Mouse (Mus musculus) embryo, embryonic 10.5 days (tissue): ENCODE results near the gene Tmem151b.
A peak's percentile ranks its signal among the peaks of the same experiment; 100 is the strongest.

Experiments used
- DNase-seq: peaks from one replicate; pipeline ENCODE4 v3.0.0-alpha.2; 2015; ENCODE audit warnings: low spot score

Tmem151b gene

GRCm38 (mm10) chr17:45564531-45565084 is 15.1 kb upstream of the Tmem151b start:
- DNase-seq = no peak

- peak; percentile 93 for DNase-seq
Observed at GRCm38 (mm10) chr17:45563655-45564530, 14.4 kb upstream of the Tmem151b start, which contains the start of gene Slc35b2. Gene Slc35b2 (plus strand): TSS chr17:45563874.

- no peak for DNase-seq
Observed at GRCm38 (mm10) chr17:45563216-45563615, 13.7 kb upstream of the Tmem151b start.

GRCm38 (mm10) chr17:45559732-45560525 is 10.5 kb upstream of the Tmem151b start:
- DNase-seq = no peak

- DNase-seq = no peak
Observed at GRCm38 (mm10) chr17:45557998-45558862, 8.8 kb upstream of the Tmem151b start.

GRCm38 (mm10) chr17:45557246-45557824 is 7.9 kb upstream of the Tmem151b start:
- DNase-seq = no peak

- DNase-seq = no peak
Observed at GRCm38 (mm10) chr17:45556514-45557245, 7.2 kb upstream of the Tmem151b start.

- no peak for DNase-seq
Observed at GRCm38 (mm10) chr17:45556107-45556489, 6.6 kb upstream of the Tmem151b start.

- DNase-seq = peak; percentile 98
Observed at GRCm38 (mm10) chr17:45555452-45556106, 6.1 kb upstream of the Tmem151b start, which contains the start of gene Nfkbie. Gene Nfkbie (plus strand): TSS chr17:45555703.

GRCm38 (mm10) chr17:45554420-45554819 is 4.9 kb upstream of the Tmem151b start:
- no peak for DNase-seq

GRCm38 (mm10) chr17:45553065-45553464 is 3.6 kb upstream of the Tmem151b start:
- no peak for DNase-seq

GRCm38 (mm10) chr17:45551816-45552451 is 2.5 kb upstream of the Tmem151b start:
- peak; percentile 88 for DNase-seq

- no peak for DNase-seq
Observed at GRCm38 (mm10) chr17:45551249-45551796, 1.8 kb upstream of the Tmem151b start.

- DNase-seq = no peak
Observed at GRCm38 (mm10) chr17:45550253-45550652, 776 bp upstream of the Tmem151b start.

- peak; percentile 80 for DNase-seq
Observed at GRCm38 (mm10) chr17:45548541-45549512, 650 bp downstream of the Tmem151b start.

GRCm38 (mm10) chr17:45547461-45548190 is 1.9 kb downstream of the Tmem151b start:
- no peak for DNase-seq

- no peak for DNase-seq
Observed at GRCm38 (mm10) chr17:45546941-45547340, 2.5 kb downstream of the Tmem151b start.
